Mouse (Mus musculus): ENCODE data around the gene Sdhaf2.

Gene Sdhaf2

DNA sequence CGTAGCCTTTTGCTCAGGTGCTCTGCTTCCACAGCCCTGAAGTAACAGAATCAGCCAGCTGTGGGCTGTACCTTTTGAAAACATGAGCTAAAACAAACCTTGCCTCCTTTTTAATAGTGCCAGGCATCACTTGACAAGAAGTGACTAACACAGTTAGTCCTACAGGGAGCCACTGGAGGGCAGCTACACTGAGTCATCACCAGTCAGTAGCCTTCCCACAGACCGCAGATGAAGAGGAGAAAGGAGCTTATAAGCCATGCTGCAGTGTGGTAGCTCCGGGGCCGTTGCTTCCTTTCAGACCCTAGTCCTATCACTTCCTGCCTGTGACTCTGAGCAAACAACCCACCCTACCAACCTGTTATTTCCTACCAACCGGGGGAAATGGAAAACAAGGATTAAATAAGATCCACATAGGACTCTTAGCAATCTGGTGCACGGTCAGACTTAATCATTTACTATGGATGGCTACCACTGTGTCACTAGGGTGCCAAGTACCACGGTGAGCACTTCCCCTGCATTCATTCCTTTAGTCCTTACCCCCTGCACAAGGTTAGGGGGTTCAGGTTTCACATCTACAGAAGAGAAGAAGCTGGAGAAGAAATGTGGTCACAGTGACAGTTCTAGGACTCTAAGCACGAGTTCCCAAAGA is 28.3 kb downstream of the Sdhaf2 start:
- DNase-seq = no peak

DNA sequence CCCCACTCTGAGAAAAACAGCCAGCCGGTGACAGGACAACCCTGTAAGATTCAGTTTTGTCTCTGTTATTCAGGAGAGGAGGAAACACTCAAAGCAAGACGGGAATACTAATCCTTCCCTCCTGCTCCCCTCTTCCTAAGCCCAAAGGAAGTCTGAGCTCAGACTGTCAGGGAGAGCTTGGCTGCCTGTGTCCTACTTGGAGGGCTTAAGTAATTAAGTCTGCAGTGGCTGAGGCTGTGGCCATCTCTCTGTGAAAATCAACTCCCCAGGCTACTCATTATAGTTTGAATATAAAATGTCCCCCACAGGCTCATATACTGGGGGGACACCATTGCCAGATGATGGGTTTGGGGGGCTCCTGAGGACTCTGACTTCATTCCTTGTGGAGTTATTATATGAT is 29.0 kb downstream of the Sdhaf2 start:
- DNase-seq = peak; percentile 68

DNA sequence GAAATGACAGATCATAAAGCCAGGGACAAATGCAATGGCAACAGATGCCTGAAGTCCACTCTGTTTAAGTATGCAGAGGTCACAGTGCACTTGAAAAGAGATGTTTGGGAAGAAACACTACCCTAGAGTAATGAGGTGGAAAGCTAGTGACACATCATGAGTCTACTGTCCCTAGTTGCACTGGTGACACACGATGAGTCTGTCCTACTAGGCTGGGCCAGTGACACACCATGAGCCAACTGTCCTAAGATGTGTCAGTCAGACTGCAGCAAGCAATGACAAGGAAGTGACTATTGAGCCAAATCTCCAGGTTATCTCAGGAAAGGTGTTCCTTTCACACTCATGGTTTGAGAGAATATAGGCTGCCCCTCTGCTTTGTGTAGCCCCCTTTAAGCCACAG is 30.3 kb downstream of the Sdhaf2 start:
- no peak for DNase-seq

DNA sequence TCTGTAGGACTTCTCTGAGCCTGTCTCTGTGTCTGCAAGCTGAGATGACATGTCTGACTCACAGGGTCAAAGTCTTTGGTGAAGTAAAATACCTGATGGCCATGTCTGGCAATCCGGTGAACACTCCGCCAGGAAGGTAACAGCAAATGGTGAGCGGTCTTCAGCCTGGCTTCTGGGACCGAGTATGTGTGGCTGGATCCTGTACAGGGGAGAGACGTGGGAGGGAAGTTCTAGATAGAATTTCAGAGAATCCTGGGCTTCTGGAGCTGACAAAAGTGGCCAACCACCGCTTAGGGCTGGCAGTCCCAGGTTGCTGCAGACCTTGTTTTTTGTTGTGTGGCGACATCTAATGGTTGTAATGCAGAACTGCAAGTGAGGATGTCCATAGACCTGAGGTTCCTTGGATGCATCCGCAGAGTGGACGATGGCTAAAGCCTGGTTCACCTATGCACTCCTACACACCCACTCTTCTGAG is 39.6 kb downstream of the Sdhaf2 start:
- DNase-seq = peak; percentile 87

DNA sequence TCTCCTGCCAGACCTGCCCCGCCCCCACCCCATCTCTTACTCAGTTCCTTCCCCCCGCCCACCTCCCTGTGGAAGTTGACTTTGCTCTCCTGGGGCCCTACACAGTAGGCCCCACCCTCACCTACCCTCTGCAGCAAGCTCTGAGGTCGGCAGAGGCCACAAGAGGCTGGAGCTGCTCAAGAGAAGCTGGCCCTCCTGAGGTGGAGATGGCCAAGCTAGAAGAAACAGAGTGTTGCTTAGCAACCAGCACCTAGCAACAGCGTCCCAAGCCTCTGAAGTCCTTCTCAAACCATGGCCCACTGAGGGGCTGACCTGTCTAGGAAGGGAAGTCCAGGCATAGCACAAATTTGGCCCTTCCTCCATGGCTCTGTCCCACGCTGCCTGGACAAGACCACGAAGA is 43.2 kb downstream of the Sdhaf2 start, which contains the start of gene Ppp1r32:
TSS of gene Ppp1r32 (minus strand) at position 226 of the 400 bp plus-strand sequence.
- DNase-seq = peak; percentile 93

DNA sequence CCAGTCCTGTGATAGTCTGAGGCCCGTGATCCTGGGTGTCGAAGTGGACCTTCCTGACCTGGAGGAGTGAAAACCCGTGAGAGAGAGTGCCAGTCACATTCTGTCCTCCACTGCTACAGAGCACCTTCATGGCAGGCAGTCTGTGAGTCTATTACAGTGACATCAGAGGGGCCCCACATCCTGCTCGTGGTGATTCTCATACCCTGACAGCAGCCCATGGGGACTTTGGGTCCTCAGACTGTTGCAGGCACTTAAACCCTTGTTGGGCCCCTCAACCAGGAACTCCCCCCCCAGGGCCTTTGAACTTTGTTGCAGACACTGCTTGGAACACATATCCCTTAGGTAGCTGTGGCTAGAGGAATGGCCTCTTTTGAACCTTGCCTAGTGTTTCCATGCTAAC is 46.4 kb downstream of the Sdhaf2 start:
- DNase-seq = no peak

DNA sequence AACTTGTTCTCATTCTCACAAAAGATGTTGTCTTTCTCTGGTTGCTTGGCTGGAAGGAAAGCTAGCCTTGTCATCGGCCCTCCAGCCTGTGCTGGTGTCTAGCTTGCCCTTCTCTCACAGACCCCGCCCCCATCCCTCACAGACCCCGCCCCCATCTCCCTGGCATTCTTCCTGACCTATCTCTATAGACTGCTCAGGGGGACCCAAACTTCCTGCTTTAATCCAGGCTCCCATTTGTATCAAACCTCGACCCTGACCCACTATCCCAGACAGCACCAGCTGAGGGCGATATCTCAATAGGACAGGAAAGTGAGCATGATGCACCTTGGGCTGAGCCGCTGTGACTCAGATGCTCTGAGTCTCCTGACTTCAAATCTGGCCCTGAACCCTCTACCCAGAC is 52.2 kb downstream of the Sdhaf2 start:
- DNase-seq = peak; percentile 50

DNA sequence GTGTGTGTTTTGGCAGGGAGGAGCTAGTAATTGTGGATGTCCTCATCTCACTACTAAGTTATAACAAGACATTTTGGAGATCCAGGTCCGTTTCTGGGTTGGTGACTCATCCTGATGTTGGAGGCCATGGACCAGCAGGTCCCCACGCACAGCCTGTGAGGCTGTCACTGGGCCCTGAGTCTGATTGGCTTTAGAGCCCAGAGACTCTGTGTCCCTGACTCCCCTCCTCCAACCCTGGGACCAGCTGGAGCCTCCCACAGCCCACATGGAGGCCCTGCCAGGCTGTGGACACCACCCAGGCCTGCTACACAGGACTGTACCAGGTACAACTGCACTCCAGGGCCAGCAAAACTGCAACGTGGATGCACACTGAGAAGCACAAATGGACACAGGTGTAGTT is 53.0 kb downstream of the Sdhaf2 start:
- no peak for DNase-seq

DNA sequence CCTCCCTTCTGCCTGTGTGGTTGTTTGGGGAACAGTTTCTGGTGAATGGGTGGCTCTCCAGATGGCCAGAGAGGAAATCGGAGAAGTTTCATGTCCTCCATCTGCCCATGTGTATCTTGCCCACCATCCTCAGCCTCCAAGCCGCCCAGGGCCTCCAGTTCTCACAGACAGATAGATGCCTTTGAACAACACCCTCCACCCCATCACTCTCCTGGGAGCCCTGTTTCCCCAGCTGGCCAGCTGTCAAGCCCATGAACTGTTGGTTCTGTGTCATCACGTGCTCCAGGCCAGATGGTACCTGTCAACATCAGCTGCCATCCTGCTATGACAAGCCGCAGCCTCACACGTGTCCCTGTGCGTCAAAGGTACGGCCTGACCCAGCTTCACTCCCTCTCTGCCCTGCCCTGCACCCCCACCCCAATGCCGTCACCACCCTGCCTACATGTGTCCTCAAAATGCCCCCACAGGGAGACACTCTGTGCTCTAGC is 56.7 kb downstream of the Sdhaf2 start:
- DNase-seq = peak; percentile 43

DNA sequence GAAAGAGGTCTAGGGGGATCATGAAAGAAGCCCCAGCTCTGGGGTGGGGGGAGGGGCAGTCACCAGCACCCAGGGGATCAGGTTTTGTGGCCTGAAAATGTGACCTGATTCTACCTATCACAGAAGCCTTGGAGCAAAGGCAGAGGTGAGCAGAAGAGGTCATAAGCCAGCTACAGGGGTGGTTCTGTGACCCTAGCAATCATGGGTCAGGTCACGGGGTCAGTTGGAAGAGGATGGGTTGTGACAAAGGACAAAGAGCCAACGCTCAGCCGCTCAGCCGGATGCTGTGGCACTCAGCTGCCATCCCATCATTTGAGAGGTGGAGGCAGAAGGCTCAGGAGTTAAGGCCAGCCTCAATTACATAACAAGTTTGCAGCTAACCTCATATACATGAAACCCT is 61.5 kb downstream of the Sdhaf2 start:
- no peak for DNase-seq

DNA sequence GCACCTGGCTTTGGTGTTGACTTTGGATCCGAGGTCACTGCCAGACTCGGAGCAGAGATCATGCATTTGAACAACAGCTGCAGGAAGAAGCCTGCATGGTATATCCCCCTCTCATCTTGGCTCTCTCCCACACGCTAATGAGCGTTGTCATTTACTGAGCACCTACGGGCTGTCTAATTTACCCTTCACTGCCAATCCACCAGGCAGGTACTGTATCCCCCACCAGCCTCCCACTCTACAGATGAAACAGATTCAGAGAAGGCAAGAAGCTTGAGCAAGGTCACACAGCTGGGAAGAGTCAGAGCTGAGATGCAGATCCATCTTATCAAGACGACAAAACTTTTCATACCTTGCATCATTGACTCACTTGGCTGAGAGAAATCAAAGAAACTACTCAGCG is 64.4 kb downstream of the Sdhaf2 start:
- DNase-seq = no peak

DNA sequence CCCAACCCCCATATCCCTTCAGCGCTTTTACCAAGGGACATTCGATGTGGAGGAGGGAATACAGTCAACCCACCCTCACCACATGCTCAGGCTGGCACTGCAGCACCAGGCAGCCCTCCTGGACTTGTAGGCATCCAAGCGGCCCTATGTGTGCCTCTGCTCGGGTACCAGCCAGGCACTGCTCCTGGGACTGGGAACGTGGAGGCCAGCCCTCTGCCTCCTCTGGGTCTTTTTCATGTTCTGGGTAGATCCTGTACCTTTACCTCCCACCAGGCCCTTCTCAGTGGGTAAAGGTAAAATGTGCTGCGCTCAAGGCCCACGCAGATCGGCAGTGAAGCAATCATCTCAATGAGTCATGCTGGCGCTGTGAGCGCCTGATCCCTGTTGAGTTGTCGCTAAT is 66.0 kb downstream of the Sdhaf2 start:
- no peak for DNase-seq

DNA sequence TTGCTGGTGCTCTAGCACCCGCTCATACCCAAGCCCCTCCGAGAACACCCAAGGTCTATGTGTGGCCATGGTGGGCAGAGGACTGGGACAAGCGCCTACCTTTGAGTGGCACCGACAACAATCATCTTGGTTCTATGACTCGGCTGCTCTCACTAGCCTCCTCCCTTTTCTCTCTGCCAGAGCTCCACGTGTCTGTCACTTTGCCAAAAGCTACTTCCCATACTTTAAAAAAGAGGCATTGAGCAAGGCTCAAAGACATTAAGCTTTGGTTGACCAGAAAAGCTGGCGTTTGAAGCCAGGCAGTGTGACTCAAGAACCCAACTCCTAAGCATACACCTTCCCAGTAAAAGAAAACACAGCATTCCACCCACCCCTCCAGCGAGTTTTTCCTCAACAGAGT is 67.8 kb downstream of the Sdhaf2 start:
- DNase-seq = no peak

DNA sequence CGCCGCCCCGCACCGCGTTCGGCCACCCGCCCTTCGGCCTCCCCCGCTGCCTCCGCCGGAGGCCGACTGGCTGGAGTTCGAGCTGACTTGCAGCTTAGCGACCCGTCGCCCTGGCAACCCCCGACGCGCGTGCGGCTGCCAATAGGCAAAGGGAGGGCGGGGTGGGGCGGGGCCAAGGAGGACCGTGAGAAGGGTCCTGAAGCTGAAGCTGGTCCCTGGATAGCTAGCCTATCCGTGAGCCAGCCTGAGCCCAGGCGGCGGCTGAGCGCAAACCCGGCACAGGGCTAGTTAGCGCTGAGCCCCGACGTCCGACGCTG is 68.5 kb downstream of the Sdhaf2 start:
- peak; percentile 96 for DNase-seq

DNA sequence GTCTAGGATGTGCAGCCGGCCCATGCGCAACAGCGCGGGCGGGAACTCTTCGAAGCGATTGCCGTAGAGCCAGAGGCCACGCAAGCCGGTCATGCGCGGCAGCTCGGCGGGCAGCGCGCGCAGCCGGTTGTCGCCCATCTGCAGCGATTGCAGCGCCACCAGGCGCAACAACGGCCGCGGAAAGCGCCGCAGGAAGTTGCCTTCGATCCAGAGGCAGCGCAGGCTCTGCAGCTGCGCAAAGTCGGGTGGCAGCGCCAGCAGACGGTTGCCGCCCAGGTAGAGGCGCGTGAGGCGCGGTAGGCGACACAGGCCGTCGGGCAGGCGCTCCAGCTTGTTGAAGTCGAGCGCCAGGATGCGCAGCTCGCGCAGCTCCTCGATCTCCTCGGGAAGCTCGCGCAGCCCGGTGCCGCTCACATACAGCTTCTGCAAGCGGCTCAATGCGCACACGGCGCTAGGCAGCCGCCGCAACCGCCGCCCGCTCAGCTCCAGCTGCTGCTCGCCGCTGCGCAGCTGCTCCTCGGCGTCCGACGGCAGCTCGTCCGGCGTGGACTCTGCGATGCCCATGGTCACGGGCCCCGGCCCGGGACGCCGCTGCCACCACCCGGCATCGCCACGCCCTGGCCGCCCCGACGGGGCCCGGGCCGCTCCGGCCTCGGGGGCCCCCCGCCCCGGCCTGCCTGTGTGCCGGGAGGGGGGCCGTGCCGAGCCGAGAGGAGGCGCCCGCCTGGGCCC is 69.0 kb downstream of the Sdhaf2 start, which contains the start of gene Lrrc10b:
TSS of gene Lrrc10b (minus strand) at position 722 of the 732 bp plus-strand sequence.
- peak; percentile 88 for DNase-seq

DNA sequence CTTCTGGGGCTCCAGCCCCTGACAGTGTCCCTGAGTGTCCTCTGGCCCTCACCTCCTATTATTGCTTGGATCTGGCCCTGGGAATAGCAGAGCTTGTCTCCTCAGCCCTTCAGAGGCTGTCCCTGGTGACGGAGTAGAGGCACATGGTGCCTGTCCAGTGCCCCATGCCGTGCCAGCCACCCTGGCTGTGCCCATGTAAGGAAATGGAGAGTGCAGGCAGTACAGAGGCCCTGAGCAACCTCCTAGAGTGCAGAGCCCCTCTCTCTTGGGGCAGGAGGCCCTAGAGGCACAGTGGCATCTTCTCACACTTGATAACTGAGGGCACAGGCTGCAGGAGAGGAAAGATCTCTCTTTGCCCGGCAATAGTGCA is 70.5 kb downstream of the Sdhaf2 start:
- DNase-seq = no peak

DNA sequence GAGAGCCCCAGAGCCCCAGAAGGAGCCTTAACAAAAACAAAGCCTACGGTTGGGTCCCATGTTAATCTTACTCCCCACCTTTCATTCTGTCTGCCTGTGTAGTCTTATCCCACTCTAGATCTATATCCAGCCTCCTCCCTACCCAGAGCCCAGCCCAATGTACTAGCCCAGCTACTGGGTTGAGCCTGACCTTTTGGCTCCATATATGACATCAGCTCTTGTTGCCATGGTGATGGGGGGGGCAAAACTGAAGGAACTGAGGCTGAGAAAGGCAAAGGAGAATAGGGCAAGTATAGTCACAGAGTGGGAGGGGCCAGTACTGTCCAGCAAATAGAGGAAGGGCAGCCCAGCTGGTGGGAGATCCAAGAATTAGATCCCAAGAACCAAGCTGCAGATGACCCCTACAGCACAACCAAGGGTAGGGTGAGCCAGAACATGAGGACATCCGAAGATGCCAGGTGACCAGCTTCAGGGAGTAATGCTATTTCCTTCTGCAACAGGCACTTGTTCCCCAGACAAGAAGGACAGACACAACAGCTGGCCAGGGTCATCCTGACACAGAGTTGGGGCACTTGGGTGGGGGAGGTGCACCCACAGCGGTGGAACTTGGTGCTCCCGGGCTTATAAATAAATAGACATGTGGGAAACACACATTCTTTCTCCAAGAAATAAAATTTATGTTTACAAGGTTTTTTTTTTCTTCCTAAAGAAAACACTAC is 71.1 kb downstream of the Sdhaf2 start:
- peak; percentile 32 for DNase-seq

Data from retina, postnatal 1 day (tissue).